Mouse (Mus musculus) gastrocnemius, postnatal 10 days (tissue): ENCODE results near the gene Tars. TPM values are rescaled to one million over a fixed set of nuclear protein-coding genes. Genes with fewer than 3 reads are reported as not detected.

Experiments
- DNase-seq: peaks from one replicate; pipeline ENCODE4 v3.0.0; 2021; ENCODE audit warnings: mixed read lengths
- long read RNA-seq, 2 experiments: library from polyadenylated mRNA; stranded (forward); transcript quantifications; one replicate each; pipeline ENCODE4 v2.0.0; 2021
- total RNA-seq, 2 experiments: library from RNA; stranded (reverse); gene quantifications; 2 replicates each; pipeline ENCODE4 v1.2.3; 2021

Gene Tars
- total RNA-seq: 10 to 100 TPM; 30.6 to 37.4 TPM
- long read RNA-seq, experiment 1, full-length matches to known transcripts: 61 of 65 reads
- long read RNA-seq, experiment 1, partial matches to known transcripts: 1 of 65 reads
- long read RNA-seq, experiment 1, other reads (novel, unspliced or antisense): 3 of 65 reads
- long read RNA-seq, experiment 2, full-length matches to known transcripts: 53 of 57 reads
- long read RNA-seq, experiment 2, partial matches to known transcripts: 3 of 57 reads
- long read RNA-seq, experiment 2, other reads (novel, unspliced or antisense): 1 of 57 reads

GRCm38 (mm10) chr15:11399356-11400067, at the start of gene Tars:
Gene Tars (minus strand): TSS chr15:11399665.
- peak; percentile 93 for DNase-seq

- DNase-seq: peak; percentile 6
Observed at GRCm38 (mm10) chr15:11437361-11437760, 37.9 kb upstream of the Tars start.

GRCm38 (mm10) chr15:11436709-11437280, 37.3 kb upstream of the Tars start:
- DNase-seq: peak; percentile 10

- no peak for DNase-seq
Observed at GRCm38 (mm10) chr15:11426899-11427298, 27.4 kb upstream of the Tars start.

GRCm38 (mm10) chr15:11413484-11413883, 14.0 kb upstream of the Tars start:
- no peak for DNase-seq

- no peak for DNase-seq
Observed at GRCm38 (mm10) chr15:11412542-11412941, 13.1 kb upstream of the Tars start.

GRCm38 (mm10) chr15:11411846-11412245, 12.4 kb upstream of the Tars start:
- DNase-seq: no peak

- DNase-seq: peak; percentile 14
Observed at GRCm38 (mm10) chr15:11408155-11408826, 8.8 kb upstream of the Tars start.

- DNase-seq: peak; percentile 54
Observed at GRCm38 (mm10) chr15:11407381-11407780, 7.9 kb upstream of the Tars start.

- peak; percentile 14 for DNase-seq
Observed at GRCm38 (mm10) chr15:11406769-11407168, 7.3 kb upstream of the Tars start.

GRCm38 (mm10) chr15:11398676-11399350, 652 bp downstream of the Tars start:
- no peak for DNase-seq

GRCm38 (mm10) chr15:11396421-11396820, 3.0 kb downstream of the Tars start:
- DNase-seq: no peak

- no peak for DNase-seq
Observed at GRCm38 (mm10) chr15:11392903-11393302, 6.6 kb downstream of the Tars start.

GRCm38 (mm10) chr15:11383796-11384195, 15.7 kb downstream of the Tars start:
- DNase-seq: no peak

- no peak for DNase-seq
Observed at GRCm38 (mm10) chr15:11382585-11382984, 16.9 kb downstream of the Tars start.

- no peak for DNase-seq
Observed at GRCm38 (mm10) chr15:11380616-11381015, 18.8 kb downstream of the Tars start.

GRCm38 (mm10) chr15:11380087-11380530, 19.4 kb downstream of the Tars start:
- no peak for DNase-seq

- no peak for DNase-seq
Observed at GRCm38 (mm10) chr15:11379431-11380086, 19.9 kb downstream of the Tars start.

GRCm38 (mm10) chr15:11370477-11371085, 28.9 kb downstream of the Tars start:
- DNase-seq: no peak

GRCm38 (mm10) chr15:11369572-11369971, 29.9 kb downstream of the Tars start:
- DNase-seq: no peak

GRCm38 (mm10) chr15:11364795-11365194, 34.7 kb downstream of the Tars start:
- DNase-seq: peak; percentile 37
